Mouse (Mus musculus) intestine, postnatal 0 days (tissue): ENCODE results near the gene Sertad2. TPM values are rescaled to one million over a fixed set of nuclear protein-coding genes. Genes with fewer than 3 reads are reported as not detected.

ENCODE experiments used
- ATAC-seq: fragments of 200-750 bp; cut with Nextera tagmentation; 2 replicates; pipeline ENCODE4 v1.8.0; 2017; ENCODE audit warnings: mild to moderate bottlenecking, moderate TSS enrichment, moderate library complexity
- H3K27ac ChIP-seq: fragments of 300-500 bp; sonication (generic); 2 replicates; pipeline ENCODE4 v1.5.1; 2014; ENCODE audit warnings: mild to moderate bottlenecking, low read depth, low read length, moderate library complexity
- H3K27me3 ChIP-seq: fragments of 300-500 bp; sonication (generic); replicated peaks from 2 replicates; pipeline ENCODE4 v1.6.1; 2014; ENCODE audit warnings: low read length, mixed read lengths; ENCODE audit not compliant: control insufficient read depth, insufficient read depth
- H3K36me3 ChIP-seq: fragments of 300-500 bp; sonication (generic); 2 replicates; pipeline ENCODE4 v1.6.1; 2014; ENCODE audit warnings: mild to moderate bottlenecking, moderate library complexity; ENCODE audit not compliant: control insufficient read depth, insufficient read depth
- H3K4me1 ChIP-seq: fragments of 300-500 bp; sonication (generic); replicated peaks from 2 replicates; pipeline ENCODE4 v1.6.1; 2014; ENCODE audit warnings: antibody characterized with exemption, low read length, mixed read lengths; ENCODE audit not compliant: control insufficient read depth, insufficient read depth
- H3K4me2 ChIP-seq: fragments of 300-500 bp; sonication (generic); replicated peaks from 2 replicates; pipeline ENCODE4 v1.6.1; 2014; ENCODE audit warnings: low read depth, mild to moderate bottlenecking, moderate library complexity
- H3K4me3 ChIP-seq: fragments of 300-500 bp; sonication (generic); 2 replicates; pipeline ENCODE4 v1.5.1; 2014; ENCODE audit warnings: low read depth, low read length
- H3K9ac ChIP-seq: fragments of 300-500 bp; sonication (generic); 2 replicates; pipeline ENCODE4 v1.6.1; 2014; ENCODE audit warnings: mild to moderate bottlenecking, low read depth, low read length
- H3K9me3 ChIP-seq: fragments of 300-500 bp; sonication (generic); 2 replicates; pipeline ENCODE4 v1.6.1; 2016; ENCODE audit warnings: mixed run types; ENCODE audit not compliant: control insufficient read depth
- CTCF ChIP-seq: sonication (generic); IDR thresholded peaks from 2 replicates; pipeline ENCODE4 v1.5.1; 2016; ENCODE audit warnings: low read depth, mild to moderate bottlenecking, control low read depth, antibody characterized with exemption, moderate library complexity
- WGBS: fragments of 180-500 bp; shearing (Covaris S2); extraction: QIAGEN DNeasy Blood & Tissue Kit; methylation state at CpG from one replicate; pipeline ENCODE4 v1.1.7; 2014; 5-methylcytosine and 5-hydroxymethylcytosine counted together
- polyA plus RNA-seq: library from polyadenylated mRNA; unstranded; fragments of >200 nt; fragmentation: Nextera tagmentation; extraction: Ambion mirVana; gene quantifications from 2 replicates; pipeline ENCODE4 v1.2.1, GENCODE M21; 2015

Gene Sertad2
- polyA plus RNA-seq, 1 experiment from 2014 or later = 38.2 TPM

DNA sequence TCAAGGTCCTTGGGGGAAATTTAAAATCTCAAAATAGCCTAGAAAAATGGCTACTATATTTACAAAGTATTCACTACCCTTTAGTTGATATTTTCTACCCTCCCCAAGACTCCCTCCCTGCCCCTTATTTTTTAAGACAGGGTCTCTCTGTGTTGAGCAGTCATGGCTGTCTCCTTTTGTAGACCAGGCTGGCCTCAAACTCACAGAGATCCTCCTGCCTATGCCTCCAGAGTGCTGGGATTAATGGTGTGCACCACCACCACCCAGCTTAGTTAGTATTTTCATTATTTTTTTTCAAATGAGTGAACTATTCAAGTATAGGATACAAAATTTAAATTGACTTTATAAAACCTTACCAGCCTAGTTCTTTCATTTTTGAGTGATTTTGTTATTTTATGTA is 94.0 kb downstream of the Sertad2 start:
- H3K27ac ChIP-seq = no peak overlapping the region
- H3K9ac ChIP-seq = no peak overlapping the region
- ATAC-seq = no peak
- no peaks in the 10 kb centered on the region for H3K9me3 ChIP-seq
- no peak overlapping the region for H3K4me2 ChIP-seq
- H3K4me3 ChIP-seq = no peak overlapping the region
- no peak for TF ChIP-seq CTCF
- no peaks in the 10 kb centered on the region for H3K27me3 ChIP-seq
- no peaks in the 10 kb centered on the region for H3K36me3 ChIP-seq
- peaks cover 23% of the 10 kb centered on the region for H3K4me1 ChIP-seq

DNA sequence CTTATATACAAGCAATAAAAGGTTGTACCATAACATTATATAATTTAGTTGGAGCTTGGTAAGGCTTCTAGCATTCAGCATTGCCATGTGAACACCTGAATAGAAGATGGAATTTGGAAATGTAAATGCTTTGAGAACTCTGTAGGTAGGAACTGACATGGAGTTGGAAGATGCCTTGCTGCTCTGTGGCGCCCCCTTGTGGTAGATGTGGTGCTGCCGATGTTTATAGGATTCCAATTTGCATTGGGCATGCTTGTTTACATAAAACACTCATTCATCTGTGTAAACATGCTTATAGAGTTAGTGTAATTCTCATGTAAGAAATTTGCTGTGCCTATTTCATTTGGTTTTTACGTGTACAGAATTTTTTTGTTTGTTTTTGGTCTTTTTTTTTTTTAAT is 95.8 kb downstream of the Sertad2 start:
- WGBS = 15% methylated on average over 3 of the region's 3 CpGs
- Histone ChIP-seq H3K9ac (no peak overlapping the region), H3K27ac (no peak overlapping the region), H3K27me3 (no peaks in the 10 kb centered on the region), H3K9me3 (no peaks in the 10 kb centered on the region), H3K4me2 (no peak overlapping the region), H3K4me1 (peaks cover 23% of the 10 kb centered on the region), H3K36me3 (no peaks in the 10 kb centered on the region), H3K4me3 (no peak overlapping the region)
- ATAC-seq = no peak
- TF ChIP-seq CTCF = peak; percentile 97

DNA sequence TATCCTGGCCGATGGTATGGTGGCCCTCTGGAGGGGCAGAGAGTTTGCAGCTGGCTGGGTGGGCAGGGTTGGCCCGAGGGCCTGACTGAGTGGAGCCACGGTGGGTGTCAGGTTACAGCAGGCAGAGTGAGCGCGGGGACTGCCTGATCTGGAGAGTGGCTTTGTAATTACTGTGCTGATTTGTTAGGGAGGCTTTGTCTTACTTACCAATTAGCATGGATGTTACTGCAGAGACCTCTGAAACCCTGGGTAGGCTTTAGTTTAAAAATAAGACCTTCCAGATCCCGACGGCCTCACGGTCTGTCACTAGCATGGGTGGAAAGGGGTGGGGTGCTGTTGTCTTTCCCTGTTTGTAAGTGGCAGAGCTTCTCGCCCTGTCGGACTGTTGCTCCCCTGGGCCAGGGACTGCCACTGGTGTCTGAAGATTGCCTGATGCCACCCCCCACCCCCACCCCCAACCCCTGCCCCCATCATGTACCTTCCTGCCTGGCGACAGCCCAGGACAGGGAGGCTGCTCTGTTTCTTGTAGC is 96.9 kb downstream of the Sertad2 start:
- H3K27me3 ChIP-seq = no peaks in the 10 kb centered on the region
- H3K27ac ChIP-seq = no peak overlapping the region
- H3K36me3 ChIP-seq = no peaks in the 10 kb centered on the region
- H3K4me3 ChIP-seq = no peak overlapping the region
- H3K9ac ChIP-seq = peak overlapping the region; percentile 1; the same call in 1 of the 2 replicates
- no peak for ATAC-seq
- H3K4me1 ChIP-seq = peaks cover 27% of the 10 kb centered on the region
- no peaks in the 10 kb centered on the region for H3K9me3 ChIP-seq
- no peak for TF ChIP-seq CTCF
- peak overlapping the region; percentile 44 for H3K4me2 ChIP-seq
- 10% methylated on average over 11 of the region's 11 CpGs for WGBS

DNA sequence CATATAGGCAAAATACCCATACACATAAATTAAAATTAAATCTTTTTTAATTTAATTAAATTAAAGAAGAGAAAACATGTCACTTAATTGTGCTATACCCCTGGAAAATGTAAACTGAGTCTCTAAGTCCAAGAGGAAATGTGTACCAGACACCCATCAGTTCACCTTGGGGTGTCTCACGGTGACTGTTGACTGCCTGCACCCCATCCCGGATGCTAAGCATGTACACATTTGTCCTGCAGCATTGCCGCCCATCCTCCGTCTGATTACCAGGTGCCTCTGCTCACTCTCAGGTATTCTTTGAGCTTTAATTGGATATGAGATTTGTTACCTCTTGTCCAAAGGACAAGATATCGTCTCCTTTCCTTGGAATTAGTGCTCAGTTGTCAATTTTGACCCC is 99.3 kb downstream of the Sertad2 start:
- Histone ChIP-seq H3K4me2 (no peak overlapping the region), H3K4me1 (peaks cover 19% of the 10 kb centered on the region), H3K4me3 (no peak overlapping the region), H3K9ac (no peak overlapping the region), H3K27ac (no peak overlapping the region), H3K36me3 (no peaks in the 10 kb centered on the region), H3K9me3 (no peaks in the 10 kb centered on the region), H3K27me3 (no peaks in the 10 kb centered on the region)
- no peak for ATAC-seq
- 80% methylated on average over 5 of the region's 5 CpGs for WGBS
- no peak for TF ChIP-seq CTCF

DNA sequence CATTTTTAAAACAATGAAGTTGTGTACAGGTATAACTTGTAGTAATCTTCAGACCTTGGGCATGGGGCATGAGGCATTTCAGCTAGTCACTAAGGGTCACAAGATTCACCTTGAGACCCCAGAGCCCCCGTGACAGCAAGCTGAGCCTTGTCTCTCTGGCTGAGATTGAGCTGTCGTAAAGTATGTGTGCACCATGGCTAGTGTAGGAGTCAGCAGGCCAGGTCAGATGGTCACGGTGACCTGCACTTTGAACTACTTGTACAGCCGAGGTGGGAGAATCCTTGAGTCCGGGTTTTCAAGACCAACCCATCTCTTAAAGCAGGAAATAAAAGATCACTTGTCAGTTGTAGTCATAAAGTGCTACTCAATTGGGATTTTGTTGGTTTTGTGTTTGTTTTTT is 100.1 kb downstream of the Sertad2 start:
- TF ChIP-seq CTCF = no peak
- Histone ChIP-seq H3K4me1 (peaks cover 19% of the 10 kb centered on the region), H3K27me3 (no peaks in the 10 kb centered on the region), H3K4me2 (no peak overlapping the region), H3K9ac (no peak overlapping the region), H3K4me3 (no peak overlapping the region), H3K27ac (no peak overlapping the region), H3K9me3 (no peaks in the 10 kb centered on the region), H3K36me3 (peaks cover 6% of the 10 kb centered on the region; the same call in 1 of the 2 replicates)
- 47% methylated on average over 5 of the region's 5 CpGs for WGBS
- ATAC-seq = peak; percentile 32; the same call in 1 of the 2 replicates

DNA sequence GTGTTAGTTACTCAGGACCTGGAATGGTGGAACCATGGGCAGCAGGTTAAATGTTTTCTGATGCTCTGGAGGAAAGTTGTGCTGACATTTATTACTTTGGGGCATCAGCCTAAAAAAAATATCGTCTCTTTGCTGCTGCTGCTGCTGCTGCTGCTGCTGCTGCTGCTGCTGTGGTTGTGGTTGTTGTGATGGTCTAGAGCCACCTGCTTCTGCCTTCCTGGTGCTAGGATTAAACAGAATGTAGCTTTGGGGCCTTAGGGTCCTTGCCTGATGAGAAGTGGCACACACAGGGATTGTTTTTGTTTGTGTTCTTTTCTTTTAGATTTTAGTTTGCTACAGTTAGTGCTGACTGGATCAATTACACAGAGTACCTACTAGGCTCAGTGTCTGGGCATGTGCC is 101.1 kb downstream of the Sertad2 start:
- H3K27me3 ChIP-seq = no peaks in the 10 kb centered on the region
- H3K4me2 ChIP-seq = no peak overlapping the region
- ATAC-seq = no peak
- H3K4me3 ChIP-seq = no peak overlapping the region
- H3K9me3 ChIP-seq = no peaks in the 10 kb centered on the region
- no peak for TF ChIP-seq CTCF
- H3K27ac ChIP-seq = no peak overlapping the region
- H3K4me1 ChIP-seq = peaks cover 19% of the 10 kb centered on the region
- H3K9ac ChIP-seq = no peak overlapping the region
- WGBS = 76% methylated on average over 1 of the region's 1 CpGs
- peaks cover 14% of the 10 kb centered on the region; the same call in 1 of the 2 replicates for H3K36me3 ChIP-seq

DNA sequence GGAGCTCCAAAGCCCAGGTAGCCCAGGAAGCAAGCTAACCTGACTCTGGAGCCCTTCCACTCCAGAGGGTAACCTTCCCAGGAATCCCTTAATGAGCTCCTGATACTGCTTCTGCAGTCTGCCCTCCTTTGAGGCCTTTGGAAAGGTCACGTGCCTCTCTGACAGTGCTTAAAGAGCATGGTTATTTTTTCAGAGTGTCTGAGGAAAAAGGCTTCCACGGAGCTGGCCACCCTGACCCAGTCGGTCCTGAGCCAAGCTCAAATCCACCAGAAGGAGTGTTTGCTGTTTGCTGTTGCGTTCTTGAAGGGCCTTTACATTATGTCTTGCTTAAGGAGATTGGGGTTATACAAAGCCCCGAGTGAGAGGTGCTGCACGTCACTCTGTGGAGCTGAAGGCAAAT is 101.8 kb downstream of the Sertad2 start:
- WGBS = 64% methylated on average over 6 of the region's 6 CpGs
- no peak for ATAC-seq
- no peak overlapping the region for H3K4me3 ChIP-seq
- no peak for TF ChIP-seq CTCF
- peaks cover 21% of the 10 kb centered on the region; the same call in 1 of the 2 replicates for H3K36me3 ChIP-seq
- H3K4me1 ChIP-seq = peaks cover 13% of the 10 kb centered on the region
- H3K4me2 ChIP-seq = no peak overlapping the region
- peak overlapping the region; percentile 41; the same call in 1 of the 2 replicates for H3K27ac ChIP-seq
- H3K27me3 ChIP-seq = no peaks in the 10 kb centered on the region
- no peaks in the 10 kb centered on the region for H3K9me3 ChIP-seq
- no peak overlapping the region; the same call in 1 of the 2 replicates for H3K9ac ChIP-seq
